Mouse (Mus musculus) left cerebral cortex, adult 18-20 months (tissue): ENCODE measurements around the gene Ak9. TPM values are rescaled to one million over a fixed set of nuclear protein-coding genes. Genes with fewer than 3 reads are reported as not detected.

Source experiments
- total RNA-seq, 2 experiments: library from RNA; stranded (reverse); gene quantifications; 2 replicates each; pipeline ENCODE4 v1.2.3; 2021

Gene Ak9
- total RNA-seq, 2 experiments from 2014 or later = 0.07 TPM; not detected in 1

Other genes with a start within 250 kb of the Ak9 start
- gene Gpr6, start 231.7 kb upstream of the Ak9 start, total RNA-seq = 10 to 100 TPM in 1 of 2 experiments, 1 to 10 TPM in 1; 5.8 to 12.2 TPM
- 10 to 100 TPM; 25.4 to 27.2 TPM for gene Fig4, start 720 bp upstream of the Ak9 start, total RNA-seq
- gene Zbtb24, start 146.4 kb downstream of the Ak9 start, total RNA-seq = 10 to 100 TPM; 19.1 to 19.8 TPM
- 10 to 100 TPM; 25.1 to 25.5 TPM for gene Mical1, start 172.3 kb downstream of the Ak9 start, total RNA-seq
- gene Smpd2, start 186.4 kb downstream of the Ak9 start, total RNA-seq = 10 to 100 TPM; 15.0 to 16.9 TPM
- gene Ppil6, start 186.5 kb downstream of the Ak9 start, total RNA-seq = 1 to 10 TPM; 4.4 to 5.7 TPM
- gene Cd164, start 215.4 kb downstream of the Ak9 start, total RNA-seq = 10 to 100 TPM; 61.0 to 68.7 TPM